ENCODE assay signal across 26 mouse cellular contexts in genomic region chr1:144178281-144178957, GRCm38 (mm10). TPM values are rescaled to one million over a fixed set of nuclear protein-coding genes. Genes with fewer than 3 reads are reported as not detected.
DNase-seq lines count a peak whose midpoint lies in the region; ATAC-seq and TF ChIP-seq lines count a peak whose summit lies in the region.
"Had no signal": no experiment of that assay in that cellular context is flagged by ENCODE, and none has a peak within 500 bp of the region (broad histone marks: within the 10 kb centered on the region; RNA-seq: fewer than 3 reads in every experiment).

No protein-coding gene starts in this region.

- TF ChIP-seq CTCF in kidney, adult 2 months (conservative IDR thresholded peaks at IDR 0.05; ENCODE audit: insufficient read depth, insufficient read length, low read depth, low read length) = no peak
- no peak for TF ChIP-seq CTCF in spleen, adult 2 months (IDR thresholded peaks at IDR 0.05; ENCODE audit: extremely low read depth, insufficient read depth, insufficient read length, insufficient replicate concordance)

- H3K27ac ChIP-seq in kidney, adult 2 months (ENCODE audit: insufficient read depth, low read depth, low read length) = no peak overlapping the region
- no peak overlapping the region for H3K27ac ChIP-seq in kidney, embryonic 16.5 days (ENCODE audit: low read length)
- peak overlapping the region; percentile 48; the same call in 1 of the 2 replicates for H3K27ac ChIP-seq in spleen, adult 2 months (ENCODE audit: insufficient read depth, low read length)
- H3K27ac ChIP-seq: forebrain, embryonic 10.5 days; heart, embryonic 15.5 days; hindbrain, embryonic 14.5 days; limb, embryonic 13.5 days; liver, embryonic 13.5 days had no signal

- no peaks in the 10 kb centered on the region for H3K36me3 ChIP-seq in kidney, adult 2 months (ENCODE audit: control insufficient read depth, insufficient read depth, low read length)
- no peaks in the 10 kb centered on the region for H3K36me3 ChIP-seq in kidney, embryonic 16.5 days (ENCODE audit: insufficient read depth, low read length)
- no peaks in the 10 kb centered on the region for H3K36me3 ChIP-seq in spleen, adult 2 months (ENCODE audit: control insufficient read depth, insufficient read depth, low read length)
- H3K36me3 ChIP-seq in myocyte (ENCODE audit: control insufficient read depth, insufficient read depth) = no peaks in the 10 kb centered on the region
- H3K36me3 ChIP-seq: forebrain, embryonic 10.5 days; heart, embryonic 15.5 days; limb, embryonic 13.5 days; liver, embryonic 13.5 days had no signal

- intact Hi-C loops in left cerebral cortex, postnatal 25 days (cut with DNase I) = no loop called here

- H3K9ac ChIP-seq in kidney, embryonic 16.5 days (replicated peaks; ENCODE audit: low read length) = no peak overlapping the region
- H3K9ac ChIP-seq: heart, embryonic 15.5 days; hindbrain, embryonic 14.5 days; limb, embryonic 13.5 days; liver, embryonic 13.5 days; lung, embryonic 14.5 days had no signal

- no peak overlapping the region for H3K4me2 ChIP-seq in kidney, embryonic 16.5 days (replicated peaks; ENCODE audit: low read depth, low read length)
- no peak overlapping the region for H3K4me2 ChIP-seq in myocyte (ENCODE audit: low read depth)
- H3K4me2 ChIP-seq: heart, embryonic 15.5 days; hindbrain, embryonic 14.5 days; limb, embryonic 13.5 days; liver, embryonic 13.5 days; lung, embryonic 14.5 days had no signal

- 70% methylated on average over 9 of the region's 9 CpGs for WGBS in kidney, adult 2 months
- WGBS in kidney, embryonic 16.5 days = 70% methylated on average over 9 of the region's 9 CpGs
- 61% methylated on average over 9 of the region's 9 CpGs for WGBS in spleen, adult 2 months

- H3ac ChIP-seq in myocyte (ENCODE audit: control insufficient read depth, insufficient read length) = no peak overlapping the region

- no peak for ATAC-seq in kidney, embryonic 16.5 days (ENCODE audit: low FRiP score, low TSS enrichment)
- ATAC-seq: activated CD4-positive, CD25-positive, alpha-beta regulatory T cell, adult 4 months; inflammation-experienced regulatory T-cells, adult 6 months had no signal

- peak; percentile 11 for DNase-seq in kidney, adult 2 months
- DNase-seq in spleen, adult 2 months (ENCODE audit: low read depth in 1 of 2, low spot score in 2 of 2) = peak; percentile 43 to 73
- no peak for DNase-seq in spleen, adult 12 weeks (ENCODE audit: low spot score)
- peak; percentile 66 to 73 for DNase-seq in B cell, adult 2 months
- no peak for DNase-seq in left cerebral cortex, postnatal 25 days (ENCODE audit: low spot score in 2 of 2)
- DNase-seq in lung, postnatal 10 days = no peak
- DNase-seq: adrenal gland, postnatal 10 days; cerebellum, adult 18-20 months; cerebellum, postnatal 14 days; gastrocnemius, postnatal 36 days; heart, postnatal 4 days; kidney, adult 18-20 months; kidney, postnatal 4 days; liver, embryonic 13.5 days; lung, embryonic 14.5 days; lung, postnatal 4 days; thymus, postnatal 4 days had no signal

- H3K27me3 ChIP-seq in kidney, adult 2 months (replicated peaks; ENCODE audit: control insufficient read depth, insufficient read depth, low read length) = no peaks in the 10 kb centered on the region
- no peaks in the 10 kb centered on the region for H3K27me3 ChIP-seq in kidney, embryonic 16.5 days (ENCODE audit: insufficient read depth, low read length)
- H3K27me3 ChIP-seq in spleen, adult 2 months (ENCODE audit: control insufficient read depth, insufficient read depth, low read length) = no peaks in the 10 kb centered on the region
- no peaks in the 10 kb centered on the region for H3K27me3 ChIP-seq in myocyte (ENCODE audit: control insufficient read depth, insufficient read depth, insufficient read length)
- H3K27me3 ChIP-seq: heart, embryonic 15.5 days; limb, embryonic 13.5 days; liver, embryonic 13.5 days had no signal

- no peaks in the 10 kb centered on the region for H3K9me3 ChIP-seq in kidney, embryonic 16.5 days (ENCODE audit: low read length)
- H3K9me3 ChIP-seq: forebrain, embryonic 10.5 days; heart, embryonic 15.5 days; limb, embryonic 13.5 days; liver, embryonic 13.5 days had no signal

- H3K79me2 ChIP-seq in myocyte (ENCODE audit: control insufficient read depth, insufficient read depth) = no peaks in the 10 kb centered on the region

- TF ChIP-seq POLR2A in kidney, adult 2 months (IDR thresholded peaks at IDR 0.05; ENCODE audit: low read depth, low read length) = no peak
- no peak for TF ChIP-seq POLR2A in spleen, adult 2 months (IDR thresholded peaks at IDR 0.05; ENCODE audit: low read depth, low read length)
- no peak for TF ChIP-seq POLR2A in myocyte (IDR thresholded peaks at IDR 0.05; ENCODE audit: insufficient read length, low read depth)

- H3K4me3 ChIP-seq in kidney, adult 2 months (ENCODE audit: insufficient read depth, low read depth, low read length) = no peak overlapping the region
- no peak overlapping the region for H3K4me3 ChIP-seq in kidney, embryonic 16.5 days (ENCODE audit: low read length)
- no peak overlapping the region for H3K4me3 ChIP-seq in spleen, adult 2 months (ENCODE audit: extremely low read depth, insufficient read depth, insufficient read length)
- H3K4me3 ChIP-seq in myocyte = no peak overlapping the region
- H3K4me3 ChIP-seq: forebrain, embryonic 10.5 days; heart, embryonic 15.5 days; limb, embryonic 13.5 days; liver, embryonic 13.5 days had no signal

- no peaks in the 10 kb centered on the region for H3K4me1 ChIP-seq in kidney, adult 2 months (ENCODE audit: control insufficient read depth, insufficient read depth, low read length)
- H3K4me1 ChIP-seq in kidney, embryonic 16.5 days (ENCODE audit: insufficient read depth, low read length) = no peaks in the 10 kb centered on the region
- no peaks in the 10 kb centered on the region; the same call in 1 of the 2 replicates for H3K4me1 ChIP-seq in spleen, adult 2 months (ENCODE audit: control insufficient read depth, insufficient read depth, insufficient read length)
- H3K4me1 ChIP-seq: heart, embryonic 15.5 days; limb, embryonic 13.5 days; liver, embryonic 13.5 days had no signal

TF ChIP-seq in myocyte, 11 proteins besides CTCF, POLR2A, EP300 and RAD21:
- TF ChIP-seq MAX (IDR thresholded peaks at IDR 0.05; ENCODE audit: low read depth) (no peak), MYOD1 (IDR thresholded peaks at IDR 0.05; ENCODE audit: control insufficient read depth in 1 of 3, insufficient read length in 2 of 3, low read depth in 2 of 3) (peak; percentile 32 to 74 (median 61)), POLR2AphosphoS2 (IDR thresholded peaks at IDR 0.05; ENCODE audit: insufficient read length, low read depth) (no peak)

RNA-seq across cellular contexts. Expression of gene Rgs13, which starts 1.2 kb away (rescaled TPM):
- polyA plus RNA-seq in kidney, adult 2 months (2012; rRNA removed) = not detected in 2 replicates
- not detected in 2 replicates for polyA plus RNA-seq in kidney, embryonic 16.5 days (2015; fragmentation: Nextera tagmentation; extraction: Ambion mirVana)
- not detected in 2 replicates for polyA plus RNA-seq in spleen, adult 2 months (2012; rRNA removed)
- not detected for polyA plus RNA-seq in myocyte (2012; fragmentation: generic; extraction: Trizol)
- total RNA-seq in left cerebral cortex, postnatal 25 days (2021) = 1 to 10 TPM in 1 of 2 experiments, under 1 TPM in 1; 0.57 to 1.3 TPM
- total RNA-seq: adrenal gland, postnatal 10 days; gastrocnemius, postnatal 36 days; heart, postnatal 4 days; monocyte, adult 5-6 weeks had no signal
- polyA plus RNA-seq: limb, embryonic 13.5 days; liver, embryonic 13.5 days; lung, embryonic 14.5 days had no signal

Comparison
In these comparisons a context has a peak if more than half of its experiments do, and no peak if none do; other contexts are left out.
1. DNase-seq: peak in kidney, adult 2 months (single experiment), spleen, adult 2 months (2 of 2) and B cell, adult 2 months (2 of 2); none in spleen, adult 12 weeks (single experiment), left cerebral cortex, postnatal 25 days (0 of 2) and lung, postnatal 10 days (single experiment).